Mouse (Mus musculus): ENCODE results near the gene Epb41l4b. TPM values are rescaled to one million over a fixed set of nuclear protein-coding genes. Genes with fewer than 3 reads are reported as not detected.

The Epb41l4b gene
- polyA plus RNA-seq, 1 experiment from 2014 or later: 8.4 TPM

DNA sequence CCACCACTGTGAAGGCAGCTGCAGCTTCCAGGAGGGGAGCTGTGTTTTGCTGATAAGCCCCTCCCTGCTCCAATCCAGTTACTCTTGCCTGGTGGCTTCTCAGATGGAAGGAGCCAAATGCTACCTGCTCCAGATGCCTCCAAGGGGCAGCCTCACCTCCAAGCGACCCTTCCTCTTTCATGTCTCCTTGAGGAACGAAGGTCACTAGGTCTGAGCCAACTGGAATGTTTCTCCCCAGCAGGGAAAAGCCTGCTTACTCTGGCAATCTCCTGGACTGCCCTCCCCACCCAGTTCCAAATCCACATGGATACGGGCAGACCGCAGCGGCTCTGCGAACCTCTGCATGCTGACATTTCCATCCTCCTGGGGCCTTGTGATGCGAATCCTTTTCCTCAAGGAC, 69.4 kb downstream of the Epb41l4b start:
- Histone ChIP-seq H3K4me2 (ENCODE audit: low read depth, low read length) (no peak overlapping the region), H3K9me3 (ENCODE audit: low read length) (no peaks in the 10 kb centered on the region), H3K27me3 (ENCODE audit: insufficient read depth, low read length) (no peaks in the 10 kb centered on the region), H3K36me3 (replicated peaks; ENCODE audit: insufficient read depth, low read length) (no peaks in the 10 kb centered on the region), H3K9ac (replicated peaks) (no peak overlapping the region), H3K4me3 (ENCODE audit: low read depth, low read length) (no peak overlapping the region), H3K4me1 (ENCODE audit: insufficient read depth) (peaks cover 10% of the 10 kb centered on the region; the same call in 1 of the 2 replicates), H3K27ac (ENCODE audit: low read depth) (no peak overlapping the region)
- ATAC-seq: no peak
- WGBS (ENCODE audit: insufficient replicate concordance): 80% methylated on average over 7 of the region's 7 CpGs
- TF ChIP-seq CTCF (IDR thresholded peaks at IDR 0.05; ENCODE audit: low read depth) (no peak), EP300 (IDR thresholded peaks at IDR 0.05; ENCODE audit: low read depth) (no peak)
- no peak for DNase-seq

DNA sequence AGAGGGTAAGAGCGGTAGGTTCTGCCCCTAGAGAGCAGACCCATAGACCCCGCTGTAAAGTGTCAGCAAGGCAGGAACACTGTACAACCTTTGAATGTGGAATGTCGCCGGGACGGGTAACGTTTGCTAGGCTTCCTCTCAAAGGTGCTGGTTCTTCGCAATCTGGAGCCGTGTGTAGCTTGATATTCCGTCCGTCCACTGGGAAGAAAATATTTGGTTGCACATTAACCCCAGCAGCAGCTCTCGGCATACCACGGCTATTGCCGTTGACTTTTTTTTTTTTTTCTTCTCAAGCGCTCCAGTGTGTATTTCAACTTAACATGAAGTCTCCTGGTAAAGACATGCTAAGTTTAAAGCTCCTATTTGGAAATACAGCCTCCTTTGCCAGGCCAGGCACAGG, 70.1 kb downstream of the Epb41l4b start:
- H3K9ac ChIP-seq (replicated peaks): no peak overlapping the region
- WGBS (ENCODE audit: insufficient replicate concordance): 69% methylated on average over 14 of the region's 14 CpGs
- TF ChIP-seq CTCF (IDR thresholded peaks at IDR 0.05; ENCODE audit: low read depth) (no peak), EP300 (IDR thresholded peaks at IDR 0.05; ENCODE audit: low read depth) (no peak)
- DNase-seq (no peak), ATAC-seq (no peak)
- H3K4me2 ChIP-seq (ENCODE audit: low read depth, low read length): no peak overlapping the region
- H3K4me1 ChIP-seq (ENCODE audit: insufficient read depth): peaks cover 10% of the 10 kb centered on the region; the same call in 1 of the 2 replicates
- H3K27me3 ChIP-seq (ENCODE audit: insufficient read depth, low read length): no peaks in the 10 kb centered on the region
- no peaks in the 10 kb centered on the region for H3K9me3 ChIP-seq (ENCODE audit: low read length)
- H3K36me3 ChIP-seq (replicated peaks; ENCODE audit: insufficient read depth, low read length): no peaks in the 10 kb centered on the region
- H3K27ac ChIP-seq (ENCODE audit: low read depth): 0 out of 2 replicates have a peak overlapping the region, but pooled peaks have one; percentile 55
- H3K4me3 ChIP-seq (ENCODE audit: low read depth, low read length): no peak overlapping the region

DNA sequence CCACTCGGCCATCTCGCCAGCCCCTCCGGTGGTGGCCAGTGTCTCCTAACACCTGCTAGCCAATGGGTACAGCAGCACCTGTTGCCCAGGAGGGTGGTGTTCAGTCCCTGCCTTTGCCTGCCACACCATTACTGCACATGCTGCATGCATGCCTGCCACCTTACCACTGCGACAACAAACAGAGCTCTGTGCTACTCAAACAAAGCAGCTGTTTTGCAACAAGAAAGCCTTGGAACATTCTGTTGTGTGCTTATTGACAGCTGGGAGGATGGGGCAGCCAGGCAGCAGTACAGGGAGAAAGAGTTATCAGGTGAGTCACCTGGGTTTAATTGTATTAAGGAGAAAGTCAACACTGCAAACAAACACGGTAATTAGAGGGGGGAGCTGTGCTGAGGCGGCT, 72.6 kb downstream of the Epb41l4b start:
- TF ChIP-seq CTCF (IDR thresholded peaks at IDR 0.05; ENCODE audit: low read depth) (no peak), EP300 (IDR thresholded peaks at IDR 0.05; ENCODE audit: low read depth) (no peak)
- Histone ChIP-seq H3K4me2 (ENCODE audit: low read depth, low read length) (no peak overlapping the region), H3K4me1 (ENCODE audit: insufficient read depth) (peaks cover 10% of the 10 kb centered on the region; the same call in 1 of the 2 replicates), H3K27me3 (ENCODE audit: insufficient read depth, low read length) (no peaks in the 10 kb centered on the region), H3K27ac (ENCODE audit: low read depth) (peak overlapping the region; percentile 37; the same call in 1 of the 2 replicates), H3K4me3 (ENCODE audit: low read depth, low read length) (no peak overlapping the region), H3K9ac (replicated peaks) (no peak overlapping the region), H3K36me3 (replicated peaks; ENCODE audit: insufficient read depth, low read length) (no peaks in the 10 kb centered on the region), H3K9me3 (ENCODE audit: low read length) (no peaks in the 10 kb centered on the region)
- ATAC-seq (peak; percentile 76), DNase-seq (peak; percentile 22)
- 51% methylated on average over 6 of the region's 6 CpGs for WGBS (ENCODE audit: insufficient replicate concordance)

DNA sequence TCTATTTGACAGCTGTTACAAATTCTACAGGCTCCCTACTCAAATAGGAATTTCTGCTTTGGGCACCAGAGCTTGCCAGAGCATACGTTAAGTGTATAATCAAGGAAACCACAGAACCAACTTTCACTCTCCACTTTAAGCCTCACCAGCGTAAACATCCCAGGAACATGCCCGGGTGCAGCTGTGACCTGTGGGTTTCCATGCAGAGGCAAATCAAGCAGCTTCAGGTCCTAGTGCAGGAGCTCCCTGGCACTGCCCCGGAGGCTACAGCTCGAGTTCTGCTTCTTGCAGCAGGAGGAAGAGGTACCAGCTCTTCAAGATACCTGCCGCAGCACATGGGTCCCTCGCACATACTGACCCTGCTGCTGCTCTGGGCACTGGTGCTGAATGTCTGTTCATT, 74.8 kb downstream of the Epb41l4b start:
- WGBS (ENCODE audit: insufficient replicate concordance): 30% methylated on average over 7 of the region's 7 CpGs
- H3K27me3 ChIP-seq (ENCODE audit: insufficient read depth, low read length): no peaks in the 10 kb centered on the region
- no peaks in the 10 kb centered on the region for H3K36me3 ChIP-seq (replicated peaks; ENCODE audit: insufficient read depth, low read length)
- no peak overlapping the region for H3K9ac ChIP-seq (replicated peaks)
- no peak for TF ChIP-seq CTCF (IDR thresholded peaks at IDR 0.05; ENCODE audit: low read depth)
- no peak for TF ChIP-seq EP300 (IDR thresholded peaks at IDR 0.05; ENCODE audit: low read depth)
- no peak for DNase-seq
- no peaks in the 10 kb centered on the region for H3K9me3 ChIP-seq (ENCODE audit: low read length)
- no peak overlapping the region for H3K4me3 ChIP-seq (ENCODE audit: low read depth, low read length)
- no peak overlapping the region for H3K27ac ChIP-seq (ENCODE audit: low read depth)
- H3K4me1 ChIP-seq (ENCODE audit: insufficient read depth): peaks cover 9% of the 10 kb centered on the region
- no peak overlapping the region for H3K4me2 ChIP-seq (ENCODE audit: low read depth, low read length)
- no peak for ATAC-seq

DNA sequence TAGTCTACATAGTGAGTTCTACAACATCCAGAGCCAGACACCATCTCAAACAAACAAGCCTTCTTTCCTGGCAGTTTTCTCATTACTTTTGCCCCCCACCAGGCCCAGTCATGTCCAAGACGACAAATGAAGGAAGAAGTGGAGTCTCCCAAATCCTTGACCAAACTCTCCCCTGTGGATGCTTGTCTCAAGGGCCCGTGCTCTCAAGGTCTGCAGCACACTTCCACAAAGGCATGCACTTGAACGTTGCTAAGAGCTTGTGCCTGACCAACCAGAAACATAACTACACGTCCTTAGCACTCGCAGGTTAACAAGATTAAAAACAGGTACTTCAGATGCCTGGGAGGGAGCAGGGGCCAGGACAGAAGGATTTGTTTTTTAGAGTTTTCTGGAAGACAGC, 75.4 kb downstream of the Epb41l4b start:
- Histone ChIP-seq H3K9me3 (ENCODE audit: low read length) (no peaks in the 10 kb centered on the region), H3K9ac (replicated peaks) (no peak overlapping the region), H3K36me3 (replicated peaks; ENCODE audit: insufficient read depth, low read length) (no peaks in the 10 kb centered on the region), H3K27ac (ENCODE audit: low read depth) (no peak overlapping the region), H3K4me3 (ENCODE audit: low read depth, low read length) (no peak overlapping the region), H3K4me1 (ENCODE audit: insufficient read depth) (peaks cover 9% of the 10 kb centered on the region), H3K4me2 (ENCODE audit: low read depth, low read length) (no peak overlapping the region), H3K27me3 (ENCODE audit: insufficient read depth, low read length) (no peaks in the 10 kb centered on the region)
- WGBS (ENCODE audit: insufficient replicate concordance): 72% methylated on average over 5 of the region's 5 CpGs
- TF ChIP-seq CTCF (IDR thresholded peaks at IDR 0.05; ENCODE audit: low read depth): no peak
- TF ChIP-seq EP300 (IDR thresholded peaks at IDR 0.05; ENCODE audit: low read depth): no peak
- ATAC-seq (no peak), DNase-seq (no peak)

DNA sequence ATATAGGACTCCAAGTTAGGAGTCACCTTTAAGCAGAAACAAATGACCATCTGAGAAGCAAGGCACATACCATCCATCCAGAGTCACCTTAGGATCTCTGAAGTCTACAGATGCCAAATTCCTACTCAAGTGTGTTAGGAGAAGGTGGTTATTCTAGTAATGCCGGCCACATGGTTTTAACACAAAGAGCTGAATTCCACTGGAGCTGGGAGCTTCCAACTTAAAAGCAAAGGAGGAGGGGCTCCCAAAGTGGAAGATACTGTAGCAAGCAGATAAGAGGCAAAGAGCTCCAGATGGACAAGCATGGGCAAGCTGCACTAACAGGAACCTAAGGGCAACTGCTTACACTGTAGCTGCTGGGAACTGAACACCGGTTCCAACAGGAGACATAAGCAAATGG, 76.3 kb downstream of the Epb41l4b start:
- no peak overlapping the region for H3K4me3 ChIP-seq (ENCODE audit: low read depth, low read length)
- whole genome bisulfite sequencing (ENCODE audit: insufficient replicate concordance): 60% methylated on average over 2 of the region's 2 CpGs
- DNase-seq (no peak), ATAC-seq (no peak)
- no peak overlapping the region for H3K9ac ChIP-seq (replicated peaks)
- no peaks in the 10 kb centered on the region for H3K27me3 ChIP-seq (ENCODE audit: insufficient read depth, low read length)
- H3K9me3 ChIP-seq (ENCODE audit: low read length): no peaks in the 10 kb centered on the region
- no peaks in the 10 kb centered on the region for H3K36me3 ChIP-seq (replicated peaks; ENCODE audit: insufficient read depth, low read length)
- TF ChIP-seq CTCF (IDR thresholded peaks at IDR 0.05; ENCODE audit: low read depth) (no peak), EP300 (IDR thresholded peaks at IDR 0.05; ENCODE audit: low read depth) (no peak)
- no peak overlapping the region for H3K27ac ChIP-seq (ENCODE audit: low read depth)
- H3K4me1 ChIP-seq (ENCODE audit: insufficient read depth): peaks cover 9% of the 10 kb centered on the region
- no peak overlapping the region for H3K4me2 ChIP-seq (ENCODE audit: low read depth, low read length)

DNA sequence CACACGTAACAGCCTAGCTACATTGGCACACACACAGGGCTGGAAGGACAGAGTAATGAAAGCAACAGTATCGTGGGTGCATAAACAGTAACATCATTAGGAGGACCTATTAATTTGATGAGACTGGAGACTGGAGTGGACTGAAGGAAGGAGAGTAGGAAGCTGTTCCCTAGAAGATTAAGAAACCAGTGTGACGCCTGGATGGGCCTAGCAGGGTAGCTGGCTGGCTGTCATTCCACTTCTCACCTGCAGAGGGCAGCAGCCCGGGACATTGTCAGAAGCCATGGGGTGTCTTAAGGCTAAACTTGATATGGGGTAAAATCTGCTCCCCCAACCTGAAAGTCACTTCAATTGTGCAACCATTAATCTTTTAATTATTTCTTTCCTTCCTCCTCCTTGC, 78.0 kb downstream of the Epb41l4b start:
- Histone ChIP-seq H3K4me3 (ENCODE audit: low read depth, low read length) (no peak overlapping the region), H3K4me2 (ENCODE audit: low read depth, low read length) (no peak overlapping the region), H3K27ac (ENCODE audit: low read depth) (peak overlapping the region; percentile 69), H3K4me1 (ENCODE audit: insufficient read depth) (peaks cover 5% of the 10 kb centered on the region), H3K36me3 (replicated peaks; ENCODE audit: insufficient read depth, low read length) (no peaks in the 10 kb centered on the region), H3K9ac (replicated peaks) (no peak overlapping the region; the same call in 1 of the 2 replicates), H3K9me3 (ENCODE audit: low read length) (no peaks in the 10 kb centered on the region), H3K27me3 (ENCODE audit: insufficient read depth, low read length) (no peaks in the 10 kb centered on the region)
- 28% methylated on average over 4 of the region's 4 CpGs for WGBS (ENCODE audit: insufficient replicate concordance)
- peak; percentile 88 for TF ChIP-seq CTCF (IDR thresholded peaks at IDR 0.05; ENCODE audit: low read depth)
- TF ChIP-seq EP300 (IDR thresholded peaks at IDR 0.05; ENCODE audit: low read depth): no peak
- DNase-seq (peak; percentile 78), ATAC-seq (peak; percentile 63)
